Comparison of ENCODE assay signal across 8 mouse cellular contexts in genomic region chr5:71699696-71700467, GRCm38 (mm10). TPM values are rescaled to one million over a fixed set of nuclear protein-coding genes. Genes with fewer than 3 reads are reported as not detected.
DNase-seq lines count a peak whose midpoint lies in the region; ATAC-seq lines count a peak whose summit lies in the region.

No protein-coding gene starts in this region.

- peak; percentile 38 for DNase-seq in ES-CJ7 (ENCODE audit: low read depth, low spot score)
- peak; percentile 53 for DNase-seq in cerebellum, adult 11 months
- DNase-seq in forebrain, embryonic 14.5 days (ENCODE audit: low spot score) = peak; percentile 85
- peak; percentile 74 to 76 for DNase-seq in layer of hippocampus, postnatal 36 days
- peak; percentile 59 for DNase-seq in midbrain, embryonic 10.5 days (ENCODE audit: low spot score)
- no peak for DNase-seq in spleen, postnatal 14 days (ENCODE audit: low spot score in 2 of 2)

- H3K27me3 ChIP-seq in forebrain, embryonic 14.5 days (replicated peaks; ENCODE audit: control insufficient read depth, insufficient read depth, low read length) = no peaks in the 10 kb centered on the region
- H3K27me3 ChIP-seq in hindbrain, embryonic 15.5 days = no peaks in the 10 kb centered on the region
- H3K27me3 ChIP-seq in midbrain, embryonic 10.5 days (ENCODE audit: low read depth, poor library complexity, severe bottlenecking) = peaks cover 13% of the 10 kb centered on the region
- H3K27me3 ChIP-seq in stomach, embryonic 15.5 days (replicated peaks) = 0 out of 2 replicates have a peak, but pooled peaks cover 3% of the 10 kb centered on the region

- H3K4me2 ChIP-seq in forebrain, embryonic 14.5 days (ENCODE audit: low read length) = peak overlapping the region; percentile 94
- H3K4me2 ChIP-seq in hindbrain, embryonic 15.5 days = peak overlapping the region; percentile 91
- H3K4me2 ChIP-seq in stomach, embryonic 15.5 days = peak overlapping the region; percentile 80

- 0 out of 2 replicates have a peak overlapping the region, but pooled peaks have one; percentile 21 for H3K27ac ChIP-seq in forebrain, embryonic 14.5 days (ENCODE audit: low read depth, low read length)
- peak overlapping the region; percentile 71 for H3K27ac ChIP-seq in hindbrain, embryonic 15.5 days (replicated peaks)
- no peak overlapping the region for H3K27ac ChIP-seq in midbrain, embryonic 10.5 days (replicated peaks)
- H3K27ac ChIP-seq in stomach, embryonic 15.5 days = no peak overlapping the region

- ATAC-seq in forebrain, embryonic 14.5 days = peak; percentile 30
- ATAC-seq in hindbrain, embryonic 15.5 days (ENCODE audit: low FRiP score, low read depth) = no peak
- no peak for ATAC-seq in stomach, embryonic 15.5 days (ENCODE audit: insufficient read depth, low FRiP score, low read depth)

- H3K9ac ChIP-seq in forebrain, embryonic 14.5 days (ENCODE audit: low read length) = peak overlapping the region; percentile 61
- H3K9ac ChIP-seq in hindbrain, embryonic 15.5 days = peak overlapping the region; percentile 66
- H3K9ac ChIP-seq in stomach, embryonic 15.5 days = no peak overlapping the region

- WGBS in forebrain, embryonic 14.5 days = under 1% methylated on average over 19 of the region's 19 CpGs
- under 1% methylated on average over 19 of the region's 19 CpGs for WGBS in hindbrain, embryonic 15.5 days
- WGBS in midbrain, embryonic 10.5 days = under 1% methylated on average over 19 of the region's 19 CpGs
- 1% methylated on average over 19 of the region's 19 CpGs for WGBS in stomach, embryonic 15.5 days

- H3K36me3 ChIP-seq in forebrain, embryonic 14.5 days (ENCODE audit: control insufficient read depth, insufficient read depth, low read length) = no peaks in the 10 kb centered on the region
- no peaks in the 10 kb centered on the region for H3K36me3 ChIP-seq in hindbrain, embryonic 15.5 days
- no peaks in the 10 kb centered on the region for H3K36me3 ChIP-seq in midbrain, embryonic 10.5 days
- no peaks in the 10 kb centered on the region for H3K36me3 ChIP-seq in stomach, embryonic 15.5 days

- H3K4me3 ChIP-seq in forebrain, embryonic 14.5 days (ENCODE audit: low read depth, low read length) = peak overlapping the region; percentile 46
- peak overlapping the region; percentile 62 for H3K4me3 ChIP-seq in hindbrain, embryonic 15.5 days
- H3K4me3 ChIP-seq in midbrain, embryonic 10.5 days = peak overlapping the region; percentile 69
- H3K4me3 ChIP-seq in stomach, embryonic 15.5 days (replicated peaks) = peak overlapping the region; percentile 47

- peaks cover 3% of the 10 kb centered on the region; the same call in 1 of the 2 replicates for H3K4me1 ChIP-seq in forebrain, embryonic 14.5 days (ENCODE audit: control insufficient read depth, insufficient read depth, low read length)
- peaks cover 12% of the 10 kb centered on the region; the same call in 1 of the 2 replicates for H3K4me1 ChIP-seq in hindbrain, embryonic 15.5 days (replicated peaks)
- peaks cover 20% of the 10 kb centered on the region for H3K4me1 ChIP-seq in midbrain, embryonic 10.5 days
- peaks cover 4% of the 10 kb centered on the region; the same call in 1 of the 2 replicates for H3K4me1 ChIP-seq in stomach, embryonic 15.5 days

- H3K9me3 ChIP-seq in forebrain, embryonic 14.5 days (replicated peaks; ENCODE audit: control insufficient read depth, low read length) = no peaks in the 10 kb centered on the region
- H3K9me3 ChIP-seq in hindbrain, embryonic 15.5 days = no peaks in the 10 kb centered on the region
- H3K9me3 ChIP-seq in midbrain, embryonic 10.5 days (replicated peaks) = no peaks in the 10 kb centered on the region
- H3K9me3 ChIP-seq in stomach, embryonic 15.5 days = no peaks in the 10 kb centered on the region

RNA-seq across cellular contexts. Expression of gene Gabra4, which starts 41.8 kb away (rescaled TPM):
- 13.2 and 17.4 TPM in 2 replicates for polyA plus RNA-seq in forebrain, embryonic 14.5 days (2014; fragmentation: Nextera tagmentation; extraction: Ambion mirVana)
- polyA plus RNA-seq in hindbrain, embryonic 15.5 days (2015; fragmentation: Nextera tagmentation; extraction: Ambion mirVana) = 19.5 and 19.7 TPM in 2 replicates
- total RNA-seq in layer of hippocampus, postnatal 36 days (2021) = 10 to 100 TPM; 83.1 to 84.8 TPM
- 1.3 and 2.0 TPM in 2 replicates for polyA plus RNA-seq in midbrain, embryonic 10.5 days (2016; fragmentation: Nextera tagmentation; extraction: Ambion mirVana)
- polyA plus RNA-seq in stomach, embryonic 15.5 days (2015; fragmentation: Nextera tagmentation; extraction: Ambion mirVana) = 8.4 and 11.2 TPM in 2 replicates

RNA-seq across cellular contexts. Expression of gene Gabrb1, which starts 42.0 kb away (rescaled TPM):
- polyA plus RNA-seq in forebrain, embryonic 14.5 days (2014; fragmentation: Nextera tagmentation; extraction: Ambion mirVana) = 8.5 and 17.5 TPM in 2 replicates
- 31.5 and 32.0 TPM in 2 replicates for polyA plus RNA-seq in hindbrain, embryonic 15.5 days (2015; fragmentation: Nextera tagmentation; extraction: Ambion mirVana)
- 100 to 1,000 TPM; 133 to 147 TPM for total RNA-seq in layer of hippocampus, postnatal 36 days (2021)
- 0.16 and 0.29 TPM in 2 replicates for polyA plus RNA-seq in midbrain, embryonic 10.5 days (2016; fragmentation: Nextera tagmentation; extraction: Ambion mirVana)
- 0.63 and 2.0 TPM in 2 replicates for polyA plus RNA-seq in stomach, embryonic 15.5 days (2015; fragmentation: Nextera tagmentation; extraction: Ambion mirVana)

Comparison
In these comparisons a context has a peak if more than half of its experiments do, and no peak if none do; other contexts are left out.
1. DNase-seq: peak in ES-CJ7 (single experiment), cerebellum, adult 11 months (single experiment), forebrain, embryonic 14.5 days (single experiment), layer of hippocampus, postnatal 36 days (2 of 2) and midbrain, embryonic 10.5 days (single experiment); none in spleen, postnatal 14 days (0 of 2).
2. H3K27ac ChIP-seq: peak in forebrain, embryonic 14.5 days (single experiment) and hindbrain, embryonic 15.5 days (single experiment); none in midbrain, embryonic 10.5 days (single experiment) and stomach, embryonic 15.5 days (single experiment).
3. Peak in every context shown above with its lines, with median percentiles within 50 percentile points of each other: H3K4me2 ChIP-seq and H3K4me3 ChIP-seq.